Mouse (Mus musculus) bone marrow macrophage, adult 2 months (primary cell): ENCODE measurements around the gene Fastkd5.

Experiments
- CTCF ChIP-seq: IDR thresholded peaks from 2 replicates; pipeline ENCODE4 v1.5.1; 2012; ENCODE audit warnings: low read depth, mild to moderate bottlenecking, low read length, moderate library complexity
- POLR2A ChIP-seq: IDR thresholded peaks from 2 replicates; pipeline ENCODE4 v1.6.1; 2012; ENCODE audit warnings: mild to moderate bottlenecking, low read depth, low read length, borderline replicate concordance

GRCm38 (mm10) chr2:130663342-130663741 lies 33.5 kb upstream of the Fastkd5 start:
- TF ChIP-seq POLR2A (no peak), CTCF (no peak)
